Mouse (Mus musculus): ENCODE measurements around the gene Slc5a1. TPM values are rescaled to one million over a fixed set of nuclear protein-coding genes. Genes with fewer than 3 reads are reported as not detected.
A peak's percentile ranks its signal among the peaks of the same experiment; 100 is the strongest.

Slc5a1 gene
- polyA plus RNA-seq, 1 experiment from 2014 or later: 0.38 TPM

GRCm38 (mm10) chr5:33147691-33148090 is 43.7 kb downstream of the Slc5a1 start:
- DNase-seq (ENCODE audit: low spot score): no peak

GRCm38 (mm10) chr5:33193567-33193966 is 89.5 kb downstream of the Slc5a1 start:
- no peak for DNase-seq (ENCODE audit: low spot score)

DNA sequence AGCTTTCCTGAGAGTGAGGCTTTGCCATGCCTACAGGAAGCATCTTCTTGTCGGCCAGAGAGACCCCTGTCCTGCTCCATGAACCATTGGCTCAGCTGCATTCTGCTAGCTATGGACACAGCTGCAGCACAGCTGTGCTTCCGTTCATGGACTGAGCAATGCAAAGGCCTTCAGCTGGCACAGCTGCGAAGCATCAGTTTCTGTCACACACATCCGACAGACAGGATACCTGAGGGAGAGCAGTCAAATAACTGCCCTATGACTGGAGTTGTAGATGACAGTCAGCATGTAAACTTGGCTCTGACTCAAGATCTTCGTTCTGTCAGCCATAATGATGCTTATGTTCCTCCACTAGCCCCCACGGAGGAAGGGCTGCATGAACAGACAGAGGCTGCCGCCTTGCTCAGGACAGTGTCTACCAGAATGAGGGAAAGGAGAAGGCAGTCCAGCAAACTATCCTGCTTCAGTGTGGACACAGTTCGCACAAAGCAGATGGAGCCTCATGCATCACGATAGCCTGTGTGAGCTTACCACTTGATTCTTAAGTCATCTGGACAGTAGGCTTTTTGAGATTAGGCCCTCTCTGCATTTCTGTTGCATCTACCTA is 91.3 kb downstream of the Slc5a1 start:
- no peak for DNase-seq (ENCODE audit: low spot score)

DNA sequence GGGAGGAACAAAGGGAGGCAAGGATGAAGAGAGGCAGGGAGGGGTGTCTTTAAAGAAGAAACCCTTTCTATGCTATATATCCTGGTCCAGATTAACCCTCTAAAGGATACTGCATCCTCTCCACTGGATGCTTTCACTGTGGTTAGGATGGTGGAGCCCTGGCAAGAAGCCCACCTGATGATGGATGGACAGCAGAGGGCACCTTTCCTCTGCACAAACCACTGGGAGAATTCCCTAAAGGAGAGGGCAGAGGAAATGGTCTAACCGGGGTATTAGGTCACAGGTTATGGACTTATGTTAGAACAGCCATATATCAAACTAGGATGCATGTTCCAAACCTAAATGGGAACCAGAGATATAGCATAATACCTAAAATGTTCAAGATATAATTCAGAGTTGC is 96.1 kb downstream of the Slc5a1 start:
- no peak for DNase-seq (ENCODE audit: low spot score)

GRCm38 (mm10) chr5:33201697-33202096 is 97.7 kb downstream of the Slc5a1 start:
- no peak for DNase-seq (ENCODE audit: low spot score)

GRCm38 (mm10) chr5:33202516-33203170 is 98.6 kb downstream of the Slc5a1 start:
- DNase-seq (ENCODE audit: low spot score): no peak

DNA sequence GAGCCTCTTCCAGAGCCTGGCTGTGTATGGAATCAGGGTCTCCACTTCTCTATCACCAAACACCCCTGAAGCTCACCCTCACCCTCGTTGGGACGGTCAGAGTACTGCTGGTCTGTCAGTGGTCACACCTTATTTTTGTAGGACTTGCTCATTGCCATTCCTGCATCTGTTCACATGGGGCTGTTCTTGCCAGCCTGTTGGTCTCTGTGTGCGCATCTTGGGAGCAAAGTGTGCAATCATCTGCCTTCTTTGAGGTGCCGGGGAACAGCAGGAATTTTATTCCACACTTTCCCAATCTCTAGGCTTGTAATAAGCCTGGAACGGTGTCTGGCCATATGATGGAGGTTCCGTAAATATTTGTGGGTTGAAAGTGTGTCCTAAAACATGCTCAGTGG is 99.1 kb downstream of the Slc5a1 start:
- DNase-seq (ENCODE audit: low spot score): no peak

DNA sequence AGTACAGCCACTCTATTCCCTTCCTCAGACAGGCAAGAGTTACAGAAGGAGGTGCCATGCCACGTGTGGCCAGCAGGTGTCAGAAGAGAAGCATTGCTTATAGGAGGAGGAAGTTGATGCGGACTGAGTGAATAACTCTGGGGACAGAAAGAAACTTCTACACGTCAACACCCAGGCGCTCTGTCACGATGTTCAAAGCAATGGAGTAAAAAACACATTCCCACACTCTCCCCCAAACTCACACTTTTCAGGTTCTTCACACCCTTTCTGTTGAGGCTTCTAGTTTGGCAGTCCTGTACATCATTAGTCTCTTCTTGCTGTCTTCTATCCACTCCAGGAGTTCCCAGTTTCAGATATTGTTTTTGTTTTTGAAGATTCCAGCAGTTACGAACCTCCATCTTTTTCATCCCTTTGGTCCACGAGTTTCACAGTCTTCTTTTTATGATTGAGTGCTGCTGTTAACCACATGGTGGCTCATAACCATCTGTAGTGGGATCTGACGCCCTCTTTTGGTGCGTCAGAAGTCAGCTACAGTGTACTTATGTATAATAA is 99.7 kb downstream of the Slc5a1 start:
- DNase-seq (ENCODE audit: low spot score): peak; percentile 84

DNA sequence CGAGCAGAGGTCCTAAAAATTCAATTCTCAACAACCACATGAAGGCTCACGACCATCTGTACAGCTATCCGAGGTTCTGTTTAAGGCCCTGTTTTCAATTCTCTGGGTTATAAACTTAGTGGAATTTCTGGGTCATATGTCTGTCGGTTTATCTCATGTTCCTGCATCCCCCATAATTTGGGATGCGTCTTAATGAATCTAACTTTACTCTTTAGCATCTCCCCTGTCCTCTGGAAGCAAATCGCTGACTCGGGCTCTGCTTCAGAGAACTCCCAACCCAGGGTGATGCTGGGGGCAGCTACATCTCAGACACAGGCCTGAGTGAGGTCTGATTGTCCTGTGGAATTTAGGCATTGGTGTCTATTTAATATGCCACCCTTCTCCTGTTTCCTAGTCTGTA is 100.3 kb downstream of the Slc5a1 start:
- no peak for DNase-seq (ENCODE audit: low spot score)

GRCm38 (mm10) chr5:33206328-33206727 is 102.3 kb downstream of the Slc5a1 start:
- DNase-seq (ENCODE audit: low spot score): no peak

- DNase-seq (ENCODE audit: low spot score): no peak
Observed at GRCm38 (mm10) chr5:33207136-33207535, 103.1 kb downstream of the Slc5a1 start.

- no peak for DNase-seq (ENCODE audit: low spot score)
Observed at GRCm38 (mm10) chr5:33208533-33209245, 104.7 kb downstream of the Slc5a1 start.

- DNase-seq (ENCODE audit: low spot score): no peak
Observed at GRCm38 (mm10) chr5:33210515-33210914, 106.5 kb downstream of the Slc5a1 start.

DNA sequence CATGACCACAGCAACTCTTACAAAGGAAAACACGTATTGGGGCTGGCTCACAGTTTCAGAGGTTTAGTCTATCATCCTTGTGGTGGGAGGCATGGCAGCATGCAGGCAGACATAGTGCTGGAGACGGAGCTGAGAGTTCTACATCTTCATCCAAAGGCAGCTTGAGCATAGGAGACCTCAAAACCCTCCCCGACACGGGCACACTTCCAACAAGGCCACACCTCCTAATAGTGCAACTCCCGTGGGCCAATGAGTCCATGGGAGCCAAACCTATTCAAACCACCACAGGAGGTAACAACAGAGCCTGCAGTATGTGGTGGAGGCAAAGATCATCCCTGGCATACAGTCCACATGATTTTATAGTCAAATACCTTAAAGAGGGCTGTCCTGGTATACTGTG is 107.2 kb downstream of the Slc5a1 start:
- no peak for DNase-seq (ENCODE audit: low spot score)

Other genes with a start within 250 kb of the Slc5a1 start
- 13.0 and 22.1 TPM in 2 replicates for gene Prr14l, start 250.0 kb upstream of the Slc5a1 start, polyA plus RNA-seq (2015; fragmentation: Nextera tagmentation; extraction: Ambion mirVana)
- gene Depdc5, start 240.5 kb upstream of the Slc5a1 start, polyA plus RNA-seq (2015; fragmentation: Nextera tagmentation; extraction: Ambion mirVana): 13.8 and 15.3 TPM in 2 replicates
- gene Ywhah, start 85.4 kb upstream of the Slc5a1 start, polyA plus RNA-seq (2015; fragmentation: Nextera tagmentation; extraction: Ambion mirVana): 361 and 380 TPM in 2 replicates
- 14.8 and 16.8 TPM in 2 replicates for gene Spon2, start 114.2 kb downstream of the Slc5a1 start, polyA plus RNA-seq (2015; fragmentation: Nextera tagmentation; extraction: Ambion mirVana)
- gene Ctbp1, start 170.8 kb downstream of the Slc5a1 start, polyA plus RNA-seq (2015; fragmentation: Nextera tagmentation; extraction: Ambion mirVana): 269 and 297 TPM in 2 replicates
- gene Maea, start 231.3 kb downstream of the Slc5a1 start, polyA plus RNA-seq (2015; fragmentation: Nextera tagmentation; extraction: Ambion mirVana): 83.0 and 86.8 TPM in 2 replicates